Mouse (Mus musculus) forebrain, embryonic 11.5 days (tissue): ENCODE data around the gene Pdf. TPM values are rescaled to one million over a fixed set of nuclear protein-coding genes. Genes with fewer than 3 reads are reported as not detected.
"Not testable (repeated sequence)": the region's sequence is repeated elsewhere in the genome, so short reads cannot be mapped to it uniquely, and the experiment has no call there.

Experiments
- ATAC-seq: fragments of 200-750 bp; cut with Nextera tagmentation; replicated peaks from 2 replicates; pipeline ENCODE4 v1.8.0; 2017; ENCODE audit warnings: moderate TSS enrichment; ENCODE audit not compliant: low FRiP score
- DNase-seq: peaks from one replicate; pipeline ENCODE4 v3.0.0-alpha.2; 2017; ENCODE audit warnings: low spot score
- H3K27ac ChIP-seq: fragments of 300-500 bp; sonication (generic); 2 replicates; pipeline ENCODE4 v1.5.1; 2014; ENCODE audit warnings: low read depth, low read length
- H3K27me3 ChIP-seq: fragments of 300-500 bp; sonication (generic); 2 replicates; pipeline ENCODE4 v1.6.1; 2014; ENCODE audit warnings: mild to moderate bottlenecking, low read length, mixed read lengths; ENCODE audit not compliant: control insufficient read depth, insufficient read depth
- H3K36me3 ChIP-seq: fragments of 300-500 bp; sonication (generic); 2 replicates; pipeline ENCODE4 v1.6.1; 2014; ENCODE audit warnings: mild to moderate bottlenecking, low read length, moderate library complexity, mixed read lengths; ENCODE audit not compliant: control insufficient read depth, insufficient read depth
- H3K4me1 ChIP-seq: fragments of 300-500 bp; sonication (generic); replicated peaks from 2 replicates; pipeline ENCODE4 v1.6.1; 2014; ENCODE audit warnings: low read length, mixed read lengths; ENCODE audit not compliant: control insufficient read depth, insufficient read depth
- H3K4me2 ChIP-seq: fragments of 300-500 bp; sonication (generic); 2 replicates; pipeline ENCODE4 v1.6.1; 2014; ENCODE audit warnings: low read depth, mild to moderate bottlenecking, low read length, moderate library complexity, mixed read lengths; ENCODE audit not compliant: severe bottlenecking
- H3K4me3 ChIP-seq: fragments of 300-500 bp; sonication (generic); 2 replicates; pipeline ENCODE4 v1.5.1; 2014; ENCODE audit warnings: low read depth, low read length
- H3K9ac ChIP-seq: fragments of 300-500 bp; sonication (generic); 2 replicates; pipeline ENCODE4 v1.6.1; 2014; ENCODE audit warnings: low read length
- H3K9me3 ChIP-seq: fragments of 300-500 bp; sonication (generic); 2 replicates; pipeline ENCODE4 v1.6.1; 2016; ENCODE audit warnings: low read length, mixed read lengths; ENCODE audit not compliant: control insufficient read depth
- WGBS: fragments of 180-500 bp; shearing (Covaris S2); extraction: QIAGEN DNeasy Blood & Tissue Kit; methylation state at CpG from one replicate; pipeline ENCODE4 v1.1.7; 2014; 5-methylcytosine and 5-hydroxymethylcytosine counted together
- microRNA-seq: library from miRNA; unstranded; fragments of <30 nt; microRNA quantifications from one replicate; pipeline ENCODE4, GENCODE M21; 2016; ENCODE audit not compliant: insufficient number of aligned reads
- polyA plus RNA-seq: library from polyadenylated mRNA; unstranded; fragments of >200 nt; fragmentation: Nextera tagmentation; extraction: Ambion mirVana; gene quantifications from 2 replicates; pipeline ENCODE4 v1.2.1, GENCODE M21; 2014

Pdf gene
- polyA plus RNA-seq, 1 experiment from 2014 or later: 48.3 TPM

GRCm38 (mm10) chr8:106999068-106999467 lies 49.3 kb downstream of the Pdf start:
- H3K36me3 ChIP-seq: no peaks in the 10 kb centered on the region
- no peak overlapping the region for H3K9ac ChIP-seq
- no peak overlapping the region for H3K4me2 ChIP-seq
- H3K4me3 ChIP-seq: no peak overlapping the region
- 93% methylated on average over 1 of the region's 1 CpGs for WGBS
- no peaks in the 10 kb centered on the region for H3K4me1 ChIP-seq
- H3K9me3 ChIP-seq: no peaks in the 10 kb centered on the region
- no peak for DNase-seq
- H3K27me3 ChIP-seq: no peaks in the 10 kb centered on the region
- no peak overlapping the region for H3K27ac ChIP-seq
- ATAC-seq: no peak

- DNase-seq: no peak
- WGBS: 87% methylated on average over 4 of the region's 4 CpGs
These were observed 51.0 kb downstream of the Pdf start for GRCm38 (mm10) chr8:106997416-106997815.

DNA sequence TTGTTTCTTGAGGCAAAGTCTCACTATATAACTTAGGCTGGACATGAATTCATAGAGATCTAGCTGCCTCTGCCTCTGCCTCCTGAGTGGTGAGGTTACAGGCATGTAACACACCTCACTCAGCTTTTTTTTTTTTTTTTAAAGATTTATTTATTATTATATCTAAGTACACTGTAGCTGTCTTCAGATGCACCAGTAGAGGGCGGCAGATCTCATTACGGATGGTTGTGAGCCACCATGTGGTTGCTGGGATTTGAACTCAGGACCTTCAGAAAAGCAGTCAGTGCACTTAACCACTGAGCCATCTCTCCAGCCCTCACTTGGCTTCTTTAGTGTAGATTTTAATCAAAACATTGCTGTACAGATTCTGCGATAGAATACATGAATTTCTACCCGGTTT lies 52.1 kb downstream of the Pdf start:
- H3K9ac ChIP-seq, H3K36me3 ChIP-seq, H3K4me3 ChIP-seq, ATAC-seq, DNase-seq, H3K4me2 ChIP-seq, H3K4me1 ChIP-seq, H3K9me3 ChIP-seq, H3K27me3 ChIP-seq, H3K27ac ChIP-seq: not testable (repeated sequence)
- 95% methylated on average over 4 of the region's 4 CpGs for WGBS

More at GRCm38 (mm10) chr8:106997416-106997815, 51.0 kb downstream of the Pdf start:
- Histone ChIP-seq H3K27ac (no peak overlapping the region), H3K9me3 (no peaks in the 10 kb centered on the region), H3K9ac (no peak overlapping the region), H3K36me3 (no peaks in the 10 kb centered on the region), H3K27me3 (no peaks in the 10 kb centered on the region), H3K4me2 (no peak overlapping the region), H3K4me1 (no peaks in the 10 kb centered on the region), H3K4me3 (no peak overlapping the region)
- ATAC-seq: no peak

Small RNAs within 50 kb of the gene (microRNA-seq; reads per million reads assigned to microRNA genes)
- not detected for gene Mir7075

Other genes with a start within 250 kb of the Pdf start
- gene Has3, start 178.4 kb downstream of the Pdf start, polyA plus RNA-seq: 0.29 and 0.95 TPM in 2 replicates
- gene Utp4, start 155.0 kb downstream of the Pdf start, polyA plus RNA-seq: 79.6 and 80.9 TPM in 2 replicates
- gene Sntb2, start 112.9 kb downstream of the Pdf start, polyA plus RNA-seq: 7.9 and 9.5 TPM in 2 replicates
- gene Vps4a, start 17.4 kb downstream of the Pdf start, polyA plus RNA-seq: 84.9 and 85.5 TPM in 2 replicates
- 43.3 and 43.8 TPM in 2 replicates for gene Cog8, start 8.1 kb upstream of the Pdf start, polyA plus RNA-seq
- gene Nip7, start 8.3 kb upstream of the Pdf start, polyA plus RNA-seq: 99.7 and 101 TPM in 2 replicates
- gene Tmed6, start 17.0 kb upstream of the Pdf start, polyA plus RNA-seq: not detected in 2 replicates
- gene Terf2, start 47.9 kb upstream of the Pdf start, polyA plus RNA-seq: 15.9 and 18.3 TPM in 2 replicates
- 168 and 173 TPM in 2 replicates for gene Cyb5b, start 102.0 kb upstream of the Pdf start, polyA plus RNA-seq
- 10.1 and 14.5 TPM in 2 replicates for gene Nfat5, start 244.9 kb upstream of the Pdf start, polyA plus RNA-seq